Mouse (Mus musculus): ENCODE results near the gene Kcne2. TPM values are rescaled to one million over a fixed set of nuclear protein-coding genes. Genes with fewer than 3 reads are reported as not detected.

Kcne2 gene
- total RNA-seq (2023): not detected

GRCm38 (mm10) chr16:92292101-92292500 is at the start of gene Kcne2:
Gene Kcne2 (plus strand): TSS chr16:92292389.

GRCm38 (mm10) chr16:92300649-92301411 is 8.6 kb downstream of the Kcne2 start, which contains the start of gene Smim11:
Gene Smim11 (plus strand): TSS chr16:92301286.

GRCm38 (mm10) chr16:92321341-92321740 is 29.2 kb downstream of the Kcne2 start, which contains the start of gene Fam243:
Gene Fam243 (minus strand): TSS chr16:92321441.

Other genes starting within 250 kb of the Kcne2 start
- 24.1 TPM for gene Mrps6, start 234.1 kb upstream of the Kcne2 start, total RNA-seq (2023)
- gene Gm49711, start 234.1 kb upstream of the Kcne2 start, total RNA-seq (2023): not detected
- 11.3 TPM for gene Slc5a3, start 234.1 kb upstream of the Kcne2 start, total RNA-seq (2023)
- 23.7 TPM for gene Smim11, start 8.9 kb downstream of the Kcne2 start, total RNA-seq (2023)
- not detected for gene Fam243, start 29.1 kb downstream of the Kcne2 start, total RNA-seq (2023)
- not detected for gene Kcne1, start 67.1 kb downstream of the Kcne2 start, total RNA-seq (2023)
- gene Rcan1, start 178.5 kb downstream of the Kcne2 start, total RNA-seq (2023): 7.1 TPM
- not detected for gene Clic6, start 193.3 kb downstream of the Kcne2 start, total RNA-seq (2023)

Data from CD8-positive naive resting alpha-beta T cell, adult 57 days (primary cell).